Mouse (Mus musculus) limb, embryonic 11.5 days (tissue): Measurements from ENCODE around the gene Grik4. TPM values are rescaled to one million over a fixed set of nuclear protein-coding genes. Genes with fewer than 3 reads are reported as not detected.

Source experiments
- ATAC-seq: fragments of 200-750 bp; cut with Nextera tagmentation; 2 replicates; pipeline ENCODE4 v1.8.0; 2017; ENCODE audit warnings: low read depth; ENCODE audit not compliant: insufficient number of reproducible peaks, low FRiP score, low TSS enrichment
- DNase-seq: peaks from one replicate; pipeline ENCODE4 v3.0.0-alpha.2; 2015; ENCODE audit warnings: low spot score
- H3K27ac ChIP-seq: fragments of 300-500 bp; sonication (generic); replicated peaks from 2 replicates; pipeline ENCODE4 v1.5.1; 2014; ENCODE audit warnings: low read depth, mild to moderate bottlenecking, low read length
- H3K27me3 ChIP-seq: fragments of 300-500 bp; sonication (generic); 2 replicates; pipeline ENCODE4 v1.6.1; 2014; ENCODE audit warnings: mild to moderate bottlenecking, low read length, mixed read lengths; ENCODE audit not compliant: control insufficient read depth, insufficient read depth
- H3K36me3 ChIP-seq: fragments of 300-500 bp; sonication (generic); 2 replicates; pipeline ENCODE4 v1.6.1; 2014; ENCODE audit warnings: mild to moderate bottlenecking, low read length, moderate library complexity, mixed read lengths; ENCODE audit not compliant: control insufficient read depth, insufficient read depth
- H3K4me1 ChIP-seq: fragments of 300-500 bp; sonication (generic); 2 replicates; pipeline ENCODE4 v1.6.1; 2014; ENCODE audit warnings: low read length, mixed read lengths; ENCODE audit not compliant: control insufficient read depth, insufficient read depth
- H3K4me2 ChIP-seq: fragments of 300-500 bp; sonication (generic); 2 replicates; pipeline ENCODE4 v1.6.1; 2014; ENCODE audit warnings: low read depth, mild to moderate bottlenecking, moderate library complexity; ENCODE audit not compliant: severe bottlenecking
- H3K4me3 ChIP-seq: fragments of 300-500 bp; sonication (generic); 2 replicates; pipeline ENCODE4 v1.5.1; 2014; ENCODE audit warnings: low read depth, low read length
- H3K9ac ChIP-seq: fragments of 300-500 bp; sonication (generic); 2 replicates; pipeline ENCODE4 v1.6.1; 2014; ENCODE audit warnings: mild to moderate bottlenecking, low read length
- H3K9me3 ChIP-seq: fragments of 300-500 bp; sonication (generic); 2 replicates; pipeline ENCODE4 v1.6.1; 2016; ENCODE audit warnings: low read length; ENCODE audit not compliant: control insufficient read depth
- WGBS: fragments of 180-500 bp; shearing (Covaris S2); extraction: QIAGEN DNeasy Blood & Tissue Kit; methylation state at CpG from one replicate; pipeline ENCODE4 v1.1.7; 2014; 5-methylcytosine and 5-hydroxymethylcytosine counted together
- polyA plus RNA-seq: library from polyadenylated mRNA; unstranded; fragments of >200 nt; fragmentation: Nextera tagmentation; extraction: Ambion mirVana; gene quantifications from 2 replicates; pipeline ENCODE4 v1.2.1, GENCODE M21; 2014

The Grik4 gene
- polyA plus RNA-seq, 1 experiment from 2014 or later, result 1.1 TPM

DNA sequence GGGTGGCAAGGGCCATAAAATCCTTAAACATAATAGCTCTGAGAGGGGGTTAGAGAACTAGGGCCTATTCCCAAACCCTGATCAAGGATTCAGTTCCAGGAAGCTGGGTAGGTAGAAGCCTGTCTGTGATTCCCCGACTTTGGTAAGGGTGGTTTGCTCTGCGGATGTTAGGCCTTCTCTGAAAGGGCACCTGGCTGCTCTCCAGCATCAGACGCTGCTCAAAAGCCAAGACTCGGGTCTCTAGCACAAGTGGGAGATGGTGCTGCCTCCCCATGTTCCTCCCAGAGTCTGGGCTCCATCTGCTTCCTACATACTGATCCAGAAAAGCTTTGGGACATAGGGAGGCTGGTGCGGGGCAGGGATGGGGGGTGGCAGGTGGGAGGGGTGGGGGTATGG lies 270.3 kb downstream of the Grik4 start:
- peak overlapping the region; percentile 82 for H3K27ac ChIP-seq
- no peak overlapping the region; the same call in 1 of the 2 replicates for H3K4me2 ChIP-seq
- no peak for ATAC-seq
- no peak overlapping the region; the same call in 1 of the 2 replicates for H3K9ac ChIP-seq
- no peak overlapping the region for H3K4me3 ChIP-seq
- WGBS, result 44% methylated on average over 5 of the region's 5 CpGs
- no peaks in the 10 kb centered on the region for H3K27me3 ChIP-seq
- H3K36me3 ChIP-seq, result no peaks in the 10 kb centered on the region
- peaks cover 20% of the 10 kb centered on the region for H3K4me1 ChIP-seq
- DNase-seq, result no peak
- H3K9me3 ChIP-seq, result no peaks in the 10 kb centered on the region

DNA sequence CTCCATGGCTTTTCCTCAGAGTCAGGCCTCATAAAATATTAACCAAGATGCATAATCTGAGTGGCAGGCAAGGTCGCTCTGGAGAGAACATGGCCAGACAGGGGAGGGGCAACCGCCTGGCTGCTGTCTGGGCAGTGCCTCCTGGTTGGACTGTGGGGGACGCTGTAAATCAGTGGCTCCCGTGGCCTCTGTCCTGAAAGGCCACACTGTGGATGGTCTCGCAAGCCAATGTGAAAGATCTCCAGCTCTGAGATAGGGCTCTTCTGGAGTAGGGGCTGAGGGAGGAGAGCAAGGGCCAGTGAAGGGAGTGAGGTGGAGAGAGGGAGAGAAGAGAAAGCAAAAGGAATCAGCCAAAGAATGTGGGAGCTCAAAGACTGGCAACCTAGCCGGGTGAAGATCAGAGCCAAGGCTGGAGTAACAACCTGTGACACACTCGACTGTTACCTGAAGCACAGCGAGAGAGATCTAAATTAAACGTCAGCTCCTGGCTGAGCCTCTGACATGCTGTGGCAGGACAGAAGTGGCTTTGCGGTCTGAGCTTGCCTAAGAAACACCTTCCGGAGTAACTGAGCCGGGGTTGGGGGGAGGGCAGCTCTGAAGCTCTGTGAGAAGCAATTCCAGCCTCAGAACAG lies 270.8 kb downstream of the Grik4 start:
- no peak for ATAC-seq
- peaks cover 20% of the 10 kb centered on the region for H3K4me1 ChIP-seq

GRCm38 (mm10) chr9:42672982-42673381 lies 271.3 kb downstream of the Grik4 start:
- ATAC-seq (no peak), DNase-seq (peak; percentile 28)
- H3K36me3 ChIP-seq, result no peaks in the 10 kb centered on the region
- H3K4me3 ChIP-seq, result no peak overlapping the region
- H3K27ac ChIP-seq, result peak overlapping the region; percentile 82
- H3K4me1 ChIP-seq, result peaks cover 20% of the 10 kb centered on the region
- peak overlapping the region; percentile 27; the same call in 1 of the 2 replicates for H3K9ac ChIP-seq
- no peaks in the 10 kb centered on the region for H3K9me3 ChIP-seq
- 41% methylated on average over 8 of the region's 8 CpGs for WGBS
- no peaks in the 10 kb centered on the region for H3K27me3 ChIP-seq
- no peak overlapping the region for H3K4me2 ChIP-seq

More for the DNA sequence above, 270.8 kb downstream of the Grik4 start:
- 17% methylated on average over 12 of the region's 12 CpGs for WGBS
- Histone ChIP-seq H3K36me3 (no peaks in the 10 kb centered on the region), H3K9ac (peak overlapping the region; percentile 27; the same call in 1 of the 2 replicates), H3K27ac (peak overlapping the region; percentile 82), H3K9me3 (no peaks in the 10 kb centered on the region), H3K4me3 (no peak overlapping the region), H3K4me2 (peak overlapping the region; percentile 22; the same call in 1 of the 2 replicates), H3K27me3 (no peaks in the 10 kb centered on the region)
- peak; percentile 61 for DNase-seq

- no peak for ATAC-seq
These were observed 273.7 kb downstream of the Grik4 start for GRCm38 (mm10) chr9:42670619-42671018.

DNA sequence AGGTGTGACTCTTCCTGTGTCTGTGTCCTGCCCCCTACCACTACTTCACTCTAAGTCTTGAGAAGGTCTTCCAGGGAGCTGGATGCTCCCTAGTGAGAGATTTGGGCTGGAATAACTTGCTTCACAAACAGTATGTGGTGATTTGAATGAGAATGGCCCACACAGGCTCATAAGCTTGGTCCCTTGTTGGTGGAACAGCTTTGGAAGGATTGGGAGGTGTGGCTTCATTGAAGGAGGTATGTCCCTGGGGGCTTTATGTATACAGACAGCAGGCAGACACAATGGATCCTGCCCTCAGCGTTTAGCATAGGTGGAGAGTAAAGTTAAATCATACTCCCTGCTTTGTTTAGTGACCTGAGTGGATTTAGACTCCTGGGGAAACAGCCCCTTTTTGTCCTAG lies 282.8 kb downstream of the Grik4 start:
- Histone ChIP-seq H3K4me2 (no peak overlapping the region), H3K9me3 (no peaks in the 10 kb centered on the region), H3K36me3 (no peaks in the 10 kb centered on the region), H3K4me1 (no peaks in the 10 kb centered on the region), H3K27ac (no peak overlapping the region), H3K9ac (no peak overlapping the region), H3K27me3 (no peaks in the 10 kb centered on the region), H3K4me3 (no peak overlapping the region)
- ATAC-seq, result no peak
- WGBS, result 65% methylated on average over 1 of the region's 1 CpGs
- no peak for DNase-seq

More at GRCm38 (mm10) chr9:42670619-42671018, 273.7 kb downstream of the Grik4 start:
- H3K27me3 ChIP-seq, result no peaks in the 10 kb centered on the region
- H3K9ac ChIP-seq, result no peak overlapping the region
- no peak for DNase-seq
- H3K27ac ChIP-seq, result no peak overlapping the region
- H3K36me3 ChIP-seq, result no peaks in the 10 kb centered on the region
- peaks cover 20% of the 10 kb centered on the region for H3K4me1 ChIP-seq
- no peak overlapping the region for H3K4me2 ChIP-seq
- H3K4me3 ChIP-seq, result no peak overlapping the region
- H3K9me3 ChIP-seq, result no peaks in the 10 kb centered on the region
- 93% methylated on average over 2 of the region's 2 CpGs for WGBS

GRCm38 (mm10) chr9:42652756-42653155 lies 291.5 kb downstream of the Grik4 start:
- DNase-seq, result peak; percentile 83
- Histone ChIP-seq H3K9ac (no peak overlapping the region), H3K36me3 (no peaks in the 10 kb centered on the region), H3K4me2 (no peak overlapping the region), H3K27me3 (no peaks in the 10 kb centered on the region), H3K4me3 (no peak overlapping the region), H3K4me1 (no peaks in the 10 kb centered on the region), H3K9me3 (no peaks in the 10 kb centered on the region), H3K27ac (no peak overlapping the region)
- 81% methylated on average over 2 of the region's 2 CpGs for WGBS
- no peak for ATAC-seq

DNA sequence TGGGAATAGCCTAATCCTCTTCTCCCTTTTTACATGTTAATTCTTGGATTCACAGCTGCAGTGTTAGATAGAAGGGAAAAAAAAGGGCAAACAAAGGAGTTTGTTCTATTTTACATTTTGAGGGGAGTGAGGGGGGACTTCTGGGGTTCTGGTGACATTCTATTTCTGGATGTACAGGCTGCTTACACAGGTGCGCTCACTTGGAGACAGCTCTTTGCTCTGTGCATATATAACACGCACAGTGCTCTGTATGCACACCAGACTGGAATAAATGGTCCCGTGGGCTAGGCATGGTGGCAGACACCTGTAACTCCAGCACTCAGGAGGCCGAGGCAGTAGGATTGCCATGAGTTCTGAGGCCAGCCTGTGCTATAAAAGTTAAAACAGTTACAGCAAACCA lies 292.0 kb downstream of the Grik4 start:
- ATAC-seq, result no peak
- 64% methylated on average over 4 of the region's 4 CpGs for WGBS
- H3K27ac ChIP-seq, result no peak overlapping the region

DNA sequence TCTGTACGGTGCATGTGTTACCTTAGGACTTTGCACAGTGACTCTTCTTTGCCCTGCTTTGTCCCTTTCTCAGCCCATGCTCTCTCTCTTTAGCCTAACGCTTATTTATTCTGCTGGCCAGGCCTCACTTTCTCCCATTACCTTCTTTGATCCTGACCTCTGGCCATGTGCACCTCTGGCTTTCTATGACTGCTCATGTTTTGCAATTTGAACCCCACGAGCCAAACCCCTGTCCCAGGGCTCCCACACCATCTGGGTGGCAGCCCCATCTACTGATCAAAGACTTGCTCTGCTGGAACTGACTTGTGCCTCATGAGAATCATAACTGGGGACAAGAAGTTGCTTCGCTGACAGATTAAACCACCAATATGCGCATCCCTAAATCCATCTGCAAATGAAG lies 294.4 kb downstream of the Grik4 start:
- no peaks in the 10 kb centered on the region for H3K27me3 ChIP-seq
- no peaks in the 10 kb centered on the region for H3K36me3 ChIP-seq
- H3K4me2 ChIP-seq, result no peak overlapping the region
- ATAC-seq (no peak), DNase-seq (no peak)
- no peaks in the 10 kb centered on the region for H3K9me3 ChIP-seq
- WGBS, result 59% methylated on average over 5 of the region's 5 CpGs
- H3K27ac ChIP-seq, result no peak overlapping the region
- H3K4me3 ChIP-seq, result no peak overlapping the region
- H3K9ac ChIP-seq, result no peak overlapping the region
- H3K4me1 ChIP-seq, result no peaks in the 10 kb centered on the region

More for the DNA sequence above, 292.0 kb downstream of the Grik4 start:
- no peaks in the 10 kb centered on the region for H3K36me3 ChIP-seq
- no peaks in the 10 kb centered on the region for H3K4me1 ChIP-seq
- no peak overlapping the region for H3K9ac ChIP-seq
- no peaks in the 10 kb centered on the region for H3K9me3 ChIP-seq
- no peak overlapping the region for H3K4me3 ChIP-seq
- no peak for DNase-seq
- H3K4me2 ChIP-seq, result no peak overlapping the region
- H3K27me3 ChIP-seq, result no peaks in the 10 kb centered on the region

GRCm38 (mm10) chr9:42648051-42648450 lies 296.2 kb downstream of the Grik4 start:
- Histone ChIP-seq H3K4me1 (no peaks in the 10 kb centered on the region), H3K27me3 (no peaks in the 10 kb centered on the region), H3K27ac (no peak overlapping the region), H3K9me3 (no peaks in the 10 kb centered on the region), H3K4me3 (no peak overlapping the region), H3K36me3 (no peaks in the 10 kb centered on the region), H3K4me2 (no peak overlapping the region), H3K9ac (no peak overlapping the region)
- DNase-seq (no peak), ATAC-seq (no peak)
- 90% methylated on average over 3 of the region's 3 CpGs for WGBS
